Mouse (Mus musculus) thymus, postnatal 0 days (tissue): ENCODE measurements around the gene Fam169b. TPM values are rescaled to one million over a fixed set of nuclear protein-coding genes. Genes with fewer than 3 reads are reported as not detected.
A peak's percentile ranks its signal among the peaks of the same experiment; 100 is the strongest.
"Not testable (repeated sequence)": the region's sequence is repeated elsewhere in the genome, so short reads cannot be mapped to it uniquely, and the experiment has no call there.

Experiments
- DNase-seq: peaks from one replicate; pipeline ENCODE4 v3.0.0-alpha.2; 2015; ENCODE audit warnings: low spot score
- polyA plus RNA-seq: library from polyadenylated mRNA; unstranded; fragments of >200 nt; fragmentation: Nextera tagmentation; extraction: Ambion mirVana; gene quantifications from 2 replicates; pipeline ENCODE4 v1.2.1, GENCODE M21; 2015

Fam169b gene
- polyA plus RNA-seq, 1 experiment from 2014 or later = 40.0 TPM

DNA sequence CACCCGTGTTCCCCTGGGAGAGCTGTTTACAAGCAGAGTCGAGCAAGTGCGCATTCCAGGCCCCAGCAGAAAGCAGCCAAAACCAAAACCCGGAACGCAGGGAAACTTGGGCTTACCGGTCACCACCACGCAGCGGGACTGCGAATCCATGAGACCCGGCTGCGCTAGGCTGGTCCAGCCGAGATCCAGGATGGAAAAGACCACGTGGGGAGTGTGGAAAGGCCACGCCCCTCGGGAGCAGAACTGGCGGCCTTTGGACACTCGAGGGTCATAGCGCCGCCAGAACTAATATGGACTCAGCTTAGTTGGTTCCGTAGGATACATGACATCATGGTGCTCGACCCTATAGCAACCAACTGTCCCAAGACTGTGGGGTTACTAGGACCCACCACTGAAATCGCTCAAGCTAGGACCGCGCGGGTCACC, 9.6 kb upstream of the Fam169b start, which contains the start of gene Pgpep1l:
Pgpep1l (minus strand) TSS at position 206 of the 426 bp plus-strand sequence.
- DNase-seq = no peak

DNA sequence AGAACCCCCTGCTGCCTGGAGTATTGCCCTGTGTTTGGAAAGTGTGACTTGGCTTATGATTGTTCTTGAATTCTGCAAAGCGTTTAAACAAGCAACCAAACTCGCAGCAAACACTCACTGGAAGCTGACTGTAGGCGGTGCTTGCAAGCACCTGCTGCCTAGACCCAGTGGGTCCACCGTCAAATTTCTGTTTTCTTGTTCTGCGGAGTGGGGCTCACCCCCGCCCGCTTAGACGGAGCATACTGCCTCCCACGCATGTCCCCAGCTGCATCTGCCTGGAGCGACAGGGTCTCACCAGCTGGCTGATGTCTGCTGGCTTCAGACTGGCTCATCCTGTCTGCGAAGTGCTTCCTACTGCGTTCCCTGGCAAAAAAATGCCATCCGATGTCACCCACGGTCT, 9.1 kb upstream of the Fam169b start:
- DNase-seq = peak; percentile 93

DNA sequence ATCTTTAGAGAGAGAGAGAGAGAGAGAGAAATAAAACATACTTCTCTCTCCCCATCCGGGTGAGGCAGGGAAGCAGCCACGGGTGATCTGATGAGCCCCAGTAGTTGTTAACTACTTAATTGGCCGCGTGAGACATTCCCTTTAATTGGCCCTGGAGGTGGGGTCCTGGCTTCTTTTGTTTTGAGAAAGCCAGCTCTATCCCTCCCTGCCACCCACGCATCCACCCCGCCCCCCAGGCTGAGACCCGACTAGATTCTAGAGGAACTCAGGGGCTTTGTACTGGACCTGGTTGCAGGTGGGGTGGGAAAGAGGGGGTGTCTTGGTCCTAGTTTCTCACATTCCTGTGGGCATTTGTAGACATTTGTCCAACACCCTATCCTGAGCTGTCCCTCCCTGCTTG, 8.2 kb upstream of the Fam169b start:
- DNase-seq = peak; percentile 33

DNA sequence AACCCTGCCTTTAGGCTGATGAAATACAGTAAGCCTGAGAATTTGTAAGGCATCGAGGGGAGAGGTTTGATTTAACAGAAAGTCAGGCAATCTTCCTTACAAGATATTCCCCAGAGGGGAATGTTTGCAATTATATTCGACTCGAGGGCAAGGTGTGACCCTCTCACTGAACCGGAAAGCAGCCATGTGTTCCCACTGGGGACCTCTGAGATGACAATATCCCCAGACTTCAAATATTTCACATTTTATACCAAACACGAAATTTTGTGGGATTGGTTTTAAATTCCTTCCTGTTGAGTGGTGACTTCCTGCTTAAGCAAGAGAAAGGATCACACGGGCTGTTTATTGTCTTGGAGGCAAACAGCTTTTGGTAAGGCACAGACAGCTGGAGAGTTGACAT, 6.9 kb upstream of the Fam169b start:
- DNase-seq = no peak

DNA sequence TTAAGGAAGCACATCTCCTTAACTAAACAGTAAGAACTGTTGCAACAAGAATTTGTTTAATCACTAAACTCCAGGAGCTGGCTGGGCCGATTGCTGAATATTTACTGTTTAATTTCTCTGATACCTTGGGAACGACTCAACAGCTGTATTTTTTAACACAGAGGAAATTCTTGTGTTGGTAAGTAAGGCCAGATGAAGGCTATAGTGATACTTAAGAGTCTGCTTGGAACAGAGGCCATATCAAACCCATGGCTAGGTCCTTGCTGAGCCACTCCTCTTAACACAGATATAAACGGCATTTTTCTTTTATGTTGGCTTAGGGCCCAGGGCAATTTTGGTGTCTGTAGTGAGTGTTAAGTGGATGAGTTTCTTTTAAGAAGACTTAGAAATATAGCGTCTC, 3.1 kb upstream of the Fam169b start:
- no peak for DNase-seq

DNA sequence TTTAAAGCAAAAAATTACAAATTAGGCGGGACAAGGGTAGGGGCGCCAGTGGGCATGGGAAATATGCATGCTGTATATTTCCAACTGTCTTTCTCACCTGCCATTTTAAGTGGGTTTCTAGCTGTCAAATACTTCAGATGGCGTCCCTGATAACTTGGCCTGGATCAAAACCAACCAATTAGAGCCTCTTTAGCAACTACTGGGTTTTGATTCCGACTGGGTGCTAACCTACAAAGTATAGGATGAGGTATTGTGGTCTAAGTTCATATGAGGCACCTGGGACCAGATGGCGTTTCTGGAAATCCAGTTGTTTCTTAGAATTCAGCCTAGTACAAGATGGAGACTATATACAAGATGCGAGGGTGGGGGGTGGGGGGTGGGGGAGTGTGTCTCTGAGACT, 1.8 kb upstream of the Fam169b start:
- peak; percentile 75 for DNase-seq

DNA sequence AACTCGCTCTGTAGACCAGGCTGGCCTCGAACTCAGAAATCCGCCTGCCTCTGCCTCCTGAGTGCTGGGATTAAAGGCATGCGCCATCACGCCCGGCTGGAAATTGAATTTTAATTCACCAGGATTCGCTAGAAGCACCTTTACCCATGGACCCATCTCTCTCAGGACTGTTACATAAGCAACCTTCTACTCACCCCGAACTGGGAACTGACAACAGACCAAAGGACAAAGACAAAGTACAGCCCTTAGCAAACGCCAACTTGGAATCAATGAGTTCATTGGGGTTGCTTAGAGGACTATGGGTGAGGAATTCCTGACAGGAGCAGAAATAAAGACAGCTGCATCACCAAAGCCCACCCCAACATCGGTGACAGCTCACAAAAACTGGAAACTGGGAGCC, 1.0 kb upstream of the Fam169b start:
- DNase-seq = no peak

DNA sequence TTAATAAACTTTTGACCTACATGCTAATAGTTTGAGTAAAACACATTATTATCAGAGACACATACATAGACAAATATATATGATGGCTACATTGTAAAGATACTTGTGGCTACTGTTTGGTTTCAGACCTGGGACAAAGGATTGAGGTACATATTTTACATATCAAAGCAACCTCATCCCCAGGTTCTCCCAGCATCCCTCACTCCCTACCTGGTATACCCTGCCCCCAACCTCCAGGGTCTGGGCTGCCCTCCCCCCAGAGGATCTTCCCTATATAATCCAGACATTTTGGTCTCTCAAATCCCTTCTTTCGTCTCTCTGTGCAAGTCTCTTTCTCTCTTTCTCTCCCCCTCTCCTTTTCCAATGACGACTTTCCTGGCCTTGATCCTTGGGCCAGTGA, 579 bp downstream of the Fam169b start:
- no peak for DNase-seq

DNA sequence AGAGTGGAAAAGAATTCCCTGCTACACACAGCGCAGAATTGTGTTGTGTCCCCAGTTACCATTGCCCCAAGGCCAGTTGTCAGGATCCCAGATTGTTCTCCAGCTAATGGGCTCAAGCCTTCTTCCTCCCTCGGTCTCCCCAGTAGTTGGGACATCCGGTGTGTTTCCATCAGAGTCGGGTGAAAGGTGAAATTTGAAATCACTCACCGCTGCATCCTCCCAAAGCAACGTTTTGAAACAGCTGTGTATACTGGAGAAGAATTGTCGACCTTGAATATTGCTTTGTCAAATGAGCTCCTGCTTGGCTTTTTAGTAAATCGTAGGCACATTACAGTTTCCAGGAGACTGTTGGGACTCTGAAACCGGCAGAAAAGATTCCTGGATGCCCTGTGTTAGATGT, 1.3 kb downstream of the Fam169b start:
- peak; percentile 65 for DNase-seq

DNA sequence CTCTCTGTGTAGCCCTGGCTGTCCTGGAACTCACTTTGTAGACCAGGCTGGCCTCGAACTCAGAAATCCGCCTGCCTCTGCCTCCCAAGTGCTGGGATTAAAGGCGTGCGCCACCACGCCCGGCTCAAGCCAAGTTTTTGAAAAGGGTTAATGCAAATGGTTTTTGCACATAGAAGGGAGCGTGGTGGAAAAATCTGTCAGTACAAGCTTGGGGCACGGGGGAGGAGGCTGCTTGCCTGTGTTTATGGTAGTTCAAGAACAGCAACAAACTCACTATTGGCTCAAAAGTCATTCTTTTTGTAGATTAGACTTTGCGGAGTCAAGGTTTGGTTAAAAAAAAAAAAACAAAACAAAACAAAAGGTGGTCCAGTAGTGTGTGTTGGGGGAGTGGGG, 1.8 kb downstream of the Fam169b start:
- DNase-seq = not testable (repeated sequence)

DNA sequence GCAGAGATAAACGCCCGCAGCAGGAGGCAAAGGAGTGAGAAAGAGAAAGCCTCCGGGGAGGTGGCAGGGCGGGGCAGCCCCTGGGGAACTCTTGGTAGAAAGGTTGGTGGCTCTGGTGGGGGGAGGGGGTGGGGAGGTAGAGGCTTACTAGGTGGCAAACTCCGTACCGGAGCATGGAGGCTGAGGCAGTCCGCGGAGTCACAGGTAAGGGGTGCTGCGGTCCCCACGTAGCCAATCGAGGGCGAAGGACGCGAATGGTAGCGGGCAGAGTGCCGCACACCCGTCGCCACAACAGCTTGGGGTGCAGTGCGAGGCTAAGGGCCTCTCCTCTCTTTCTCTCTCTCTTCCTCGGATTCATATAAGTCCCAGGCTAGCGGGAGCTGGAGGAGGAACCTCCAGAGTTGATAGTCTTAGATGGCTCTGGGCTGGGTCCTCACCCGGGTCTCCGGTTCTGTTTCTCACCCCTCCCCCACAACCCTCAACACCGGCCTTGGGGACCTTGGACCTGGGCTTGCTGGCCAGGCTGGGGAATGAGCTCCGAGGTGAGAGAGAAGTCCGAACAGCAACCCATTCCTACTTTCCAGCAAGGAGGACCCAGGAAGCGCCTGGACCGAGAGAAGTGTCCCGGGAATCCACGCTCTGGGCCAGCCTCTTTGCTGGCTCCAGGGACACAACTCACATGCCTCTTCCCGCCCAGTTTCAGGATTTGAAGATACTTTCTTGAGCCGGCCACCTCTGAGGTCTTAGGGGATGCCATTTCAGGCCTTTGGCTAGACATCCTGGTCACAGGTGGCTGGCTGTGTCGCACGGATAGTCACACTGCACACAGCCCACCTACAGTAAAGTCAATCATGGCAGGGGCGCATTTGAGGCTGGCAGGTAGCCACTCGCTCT, 2.4 kb downstream of the Fam169b start:
- DNase-seq = peak; percentile 82

DNA sequence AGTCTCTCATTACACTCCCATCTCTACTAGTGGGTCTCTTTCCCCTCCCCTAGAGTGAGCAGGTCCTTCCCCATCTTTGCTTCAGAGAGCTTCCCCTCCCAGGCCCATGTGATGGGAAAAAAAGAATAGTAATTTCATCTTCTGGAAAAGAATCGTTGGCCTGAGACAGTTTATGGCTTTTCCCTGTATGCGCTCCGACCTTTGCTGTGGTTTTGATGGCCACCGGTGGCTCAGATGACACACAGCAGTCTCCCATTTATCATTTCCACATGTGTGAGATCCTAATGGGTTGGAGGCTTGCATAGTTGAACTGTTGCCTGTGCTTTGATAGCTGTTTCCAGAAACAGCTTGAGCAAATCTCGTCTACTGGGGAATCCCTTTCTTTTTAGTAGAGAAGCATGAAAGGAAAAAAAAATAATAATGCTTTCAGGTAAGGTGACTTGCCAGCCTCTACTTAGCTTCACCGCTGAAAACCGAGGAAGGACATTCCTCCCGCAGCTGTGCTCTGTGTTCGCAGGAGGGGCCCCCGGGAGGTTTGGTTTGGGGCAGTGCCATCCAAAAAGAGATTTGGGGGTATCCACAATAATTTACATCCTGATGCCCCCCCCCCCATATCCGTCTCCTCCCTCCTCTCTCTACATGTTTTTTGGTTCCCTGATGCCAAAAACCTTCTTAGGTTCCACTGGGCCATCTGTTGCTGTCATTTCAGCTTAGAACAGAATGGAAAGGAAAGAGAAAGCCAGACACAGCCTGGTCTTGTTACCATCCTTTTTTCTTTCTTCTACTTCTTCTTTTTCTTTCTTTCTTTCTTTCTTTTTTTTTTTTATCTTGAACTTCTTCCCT, 3.6 kb downstream of the Fam169b start:
- peak; percentile 54 for DNase-seq

DNA sequence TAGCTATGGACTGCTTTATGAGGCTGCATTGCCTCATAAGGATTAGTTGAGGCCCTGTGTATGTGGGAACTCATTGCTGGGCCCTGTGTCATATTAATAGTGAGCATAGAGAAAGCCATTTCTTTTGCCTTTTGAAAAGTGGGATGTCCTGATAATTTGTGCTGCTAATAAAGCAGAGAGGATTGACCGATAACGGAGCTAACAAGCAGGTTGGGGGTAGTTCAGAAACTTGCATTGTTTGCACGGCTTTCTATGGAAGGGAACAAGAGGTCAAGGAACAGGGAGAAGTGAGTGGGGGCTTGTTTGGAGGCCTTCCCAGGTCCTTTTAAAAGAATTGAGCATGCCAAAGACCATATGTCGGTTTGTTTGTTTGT, 4.2 kb downstream of the Fam169b start:
- DNase-seq = no peak

DNA sequence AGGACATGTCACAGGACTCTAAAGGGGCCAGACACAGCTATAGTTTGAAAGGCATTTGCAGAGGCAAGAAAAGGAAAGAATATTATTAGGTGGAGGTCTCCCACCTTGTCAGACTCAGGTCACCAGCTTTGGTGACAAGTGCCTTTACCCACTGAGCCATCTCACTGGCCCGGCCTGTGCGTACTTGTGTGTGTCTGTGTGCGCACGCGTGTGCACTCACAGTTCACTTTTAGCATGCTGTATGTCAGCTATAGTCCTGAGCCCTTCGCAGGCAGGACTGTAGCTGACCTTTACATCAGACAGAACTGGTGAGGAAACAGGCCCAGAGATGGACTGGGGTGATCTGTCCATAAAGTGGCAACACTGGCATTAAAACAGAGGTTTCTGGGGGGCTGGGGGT, 4.7 kb downstream of the Fam169b start:
- no peak for DNase-seq

DNA sequence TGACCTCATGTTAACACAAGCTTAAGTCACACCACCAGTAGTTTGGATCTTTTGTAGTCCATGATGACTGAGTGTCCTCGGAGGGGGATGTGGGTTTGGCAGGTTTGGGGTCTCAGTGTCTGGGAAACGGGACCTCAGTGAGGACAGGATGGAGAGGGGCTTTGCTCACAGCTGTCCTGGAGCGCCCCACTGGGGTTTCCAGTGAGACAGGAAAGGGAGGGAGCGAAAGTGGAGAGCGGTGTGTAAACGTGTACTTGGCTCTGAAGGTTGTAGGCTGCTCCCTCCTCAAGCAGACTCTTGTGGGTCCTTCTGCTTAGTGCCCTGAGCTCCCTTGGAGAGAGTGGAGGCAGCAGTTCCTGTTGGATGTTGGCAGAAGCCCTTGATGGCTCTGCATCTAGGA, 5.3 kb downstream of the Fam169b start:
- DNase-seq = peak; percentile 80

DNA sequence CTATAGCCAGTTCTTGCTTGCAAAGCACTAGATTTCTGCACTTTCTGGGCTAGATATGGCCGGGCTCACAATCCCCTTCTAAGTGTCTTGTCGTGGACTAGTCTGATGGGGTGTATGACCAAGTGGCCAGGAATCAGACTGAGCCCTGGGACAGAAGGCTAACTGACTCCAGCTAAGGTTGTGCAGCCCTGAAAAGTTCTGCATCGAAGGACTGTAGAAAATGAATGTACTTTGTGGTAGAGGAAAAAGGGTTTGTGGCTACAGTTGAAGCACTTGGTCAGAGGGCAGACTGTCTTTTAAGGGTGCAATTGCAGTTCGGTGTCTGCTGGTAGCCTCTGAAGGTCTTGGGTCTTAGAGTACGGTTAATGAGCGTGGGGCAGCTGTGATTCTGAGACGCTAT, 5.8 kb downstream of the Fam169b start:
- no peak for DNase-seq

DNA sequence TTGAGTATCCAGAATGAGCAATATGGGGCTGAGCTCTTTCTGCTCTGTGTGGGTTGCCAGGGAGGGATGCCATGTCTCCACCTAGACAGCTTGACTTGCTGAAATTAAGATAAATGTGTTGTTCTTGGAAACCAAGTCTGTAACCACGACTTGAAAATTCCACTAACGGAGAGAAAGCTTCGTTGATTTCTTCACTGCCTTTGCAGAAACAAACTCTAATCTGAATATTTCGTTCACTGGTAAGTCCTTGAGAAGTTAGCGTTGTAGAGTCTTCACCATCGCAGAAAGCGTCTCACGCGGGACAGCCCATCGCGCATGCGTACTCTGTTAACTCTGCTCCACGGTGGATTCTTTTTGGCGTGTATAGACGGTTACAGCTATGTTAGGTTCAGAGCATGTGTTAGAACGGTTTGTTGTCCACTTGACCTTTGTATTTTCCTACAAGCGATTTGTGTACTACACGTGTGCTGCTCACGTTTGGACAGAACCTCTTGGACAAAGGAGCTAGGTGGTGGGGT, 6.8 kb downstream of the Fam169b start:
- DNase-seq = peak; percentile 77

DNA sequence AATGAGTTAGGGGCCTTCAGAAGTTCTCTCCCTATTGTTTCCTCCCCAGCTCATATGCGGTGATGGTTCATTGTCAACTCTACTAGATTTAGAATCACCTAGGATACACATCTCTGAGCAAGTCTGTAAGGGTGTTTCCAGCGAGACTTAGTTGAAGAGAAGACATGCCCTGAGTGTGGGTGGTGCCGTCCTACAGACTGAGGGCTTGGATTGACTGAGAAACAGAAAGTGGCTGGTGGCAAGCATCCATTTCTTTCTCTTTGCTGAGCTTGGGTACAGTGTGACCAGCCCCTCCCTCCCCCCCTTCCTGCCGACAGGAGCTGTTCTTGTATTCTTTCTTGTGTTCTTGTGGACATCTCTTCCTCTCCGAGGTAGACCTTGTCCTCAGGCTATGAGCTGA, 7.7 kb downstream of the Fam169b start:
- peak; percentile 60 for DNase-seq

DNA sequence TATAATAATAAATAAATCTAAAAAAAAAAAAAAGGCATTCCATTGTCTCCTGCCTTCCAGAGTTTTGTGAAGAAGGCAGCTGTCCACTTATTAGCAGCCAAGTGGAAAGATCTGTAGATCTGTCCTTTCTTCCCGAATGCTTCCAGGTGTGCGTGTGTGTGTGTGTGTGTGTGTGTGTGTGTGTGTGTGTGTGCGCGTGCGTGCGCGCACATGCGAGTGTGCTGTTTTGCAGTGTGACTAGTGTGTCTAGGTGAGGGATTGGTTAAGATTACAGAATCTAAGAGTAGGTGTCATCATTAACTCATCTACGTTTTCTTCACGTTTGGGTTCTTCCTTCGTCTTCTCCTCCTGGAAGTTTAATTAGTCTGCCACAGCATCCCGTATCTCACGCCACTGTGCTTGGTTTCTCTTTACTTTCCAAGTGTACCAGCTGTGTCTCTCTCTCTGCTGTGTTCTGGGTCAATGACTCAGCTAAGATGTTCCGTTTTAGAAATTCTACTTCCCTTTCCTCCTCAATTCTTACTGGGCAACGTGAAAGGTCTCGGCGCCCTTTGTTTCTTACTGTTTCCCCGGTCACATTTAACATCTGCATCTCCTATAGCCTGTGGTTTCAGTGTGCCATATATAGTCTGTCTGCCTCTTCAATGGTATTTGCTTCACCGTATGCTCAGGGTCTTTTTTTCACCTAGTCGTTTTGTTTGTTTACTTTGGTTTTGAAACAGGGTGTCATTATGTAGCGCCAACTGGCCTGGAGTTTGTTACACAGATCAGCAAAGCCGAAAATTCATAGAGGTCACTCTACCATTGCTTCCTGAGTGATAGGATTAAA, 8.9 kb downstream of the Fam169b start:
- DNase-seq = peak; percentile 84

DNA sequence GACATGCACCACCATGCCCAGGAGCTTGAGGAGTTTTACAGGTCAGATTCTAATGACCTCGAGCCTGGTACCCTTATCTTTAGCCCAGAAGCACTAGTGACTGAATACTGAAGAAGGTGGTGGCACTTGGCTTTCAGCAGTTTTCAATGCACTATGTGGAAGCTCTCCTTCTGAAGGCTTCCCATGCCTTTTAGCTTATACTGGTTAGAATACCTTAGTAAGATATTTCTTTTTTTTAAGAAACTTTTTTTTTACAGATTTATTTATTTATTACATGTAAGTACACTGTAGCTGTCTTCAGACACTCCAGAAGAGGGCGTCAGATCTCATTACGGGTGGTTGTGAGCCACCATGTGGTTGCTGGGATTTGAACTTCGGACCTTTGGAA, 9.5 kb downstream of the Fam169b start:
- DNase-seq = not testable (repeated sequence)

DNA sequence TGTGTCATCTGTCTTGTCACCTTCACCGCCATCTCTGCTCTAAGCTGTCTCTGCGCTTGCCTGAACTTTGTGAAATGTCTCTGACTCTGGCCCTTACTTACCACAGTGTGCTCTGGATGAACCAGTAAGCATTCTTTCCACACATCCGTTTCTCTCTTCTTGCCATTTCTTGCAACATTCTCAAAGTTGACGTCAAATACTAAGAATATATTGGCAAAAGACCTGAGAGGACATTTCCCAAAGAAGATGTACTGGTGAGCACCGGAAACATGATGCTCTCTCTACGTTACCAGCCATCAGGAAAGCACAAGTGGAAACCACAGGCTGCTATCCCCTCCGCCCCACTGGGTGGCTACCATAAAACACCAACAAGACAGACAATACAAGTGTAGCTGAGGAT, 10.1 kb downstream of the Fam169b start:
- DNase-seq = peak; percentile 33
